Mouse (Mus musculus): ENCODE measurements around the gene Kcnip1. TPM values are rescaled to one million over a fixed set of nuclear protein-coding genes. Genes with fewer than 3 reads are reported as not detected.

Gene Kcnip1
- polyA plus RNA-seq, 1 experiment from 2014 or later: 4.3 TPM

DNA sequence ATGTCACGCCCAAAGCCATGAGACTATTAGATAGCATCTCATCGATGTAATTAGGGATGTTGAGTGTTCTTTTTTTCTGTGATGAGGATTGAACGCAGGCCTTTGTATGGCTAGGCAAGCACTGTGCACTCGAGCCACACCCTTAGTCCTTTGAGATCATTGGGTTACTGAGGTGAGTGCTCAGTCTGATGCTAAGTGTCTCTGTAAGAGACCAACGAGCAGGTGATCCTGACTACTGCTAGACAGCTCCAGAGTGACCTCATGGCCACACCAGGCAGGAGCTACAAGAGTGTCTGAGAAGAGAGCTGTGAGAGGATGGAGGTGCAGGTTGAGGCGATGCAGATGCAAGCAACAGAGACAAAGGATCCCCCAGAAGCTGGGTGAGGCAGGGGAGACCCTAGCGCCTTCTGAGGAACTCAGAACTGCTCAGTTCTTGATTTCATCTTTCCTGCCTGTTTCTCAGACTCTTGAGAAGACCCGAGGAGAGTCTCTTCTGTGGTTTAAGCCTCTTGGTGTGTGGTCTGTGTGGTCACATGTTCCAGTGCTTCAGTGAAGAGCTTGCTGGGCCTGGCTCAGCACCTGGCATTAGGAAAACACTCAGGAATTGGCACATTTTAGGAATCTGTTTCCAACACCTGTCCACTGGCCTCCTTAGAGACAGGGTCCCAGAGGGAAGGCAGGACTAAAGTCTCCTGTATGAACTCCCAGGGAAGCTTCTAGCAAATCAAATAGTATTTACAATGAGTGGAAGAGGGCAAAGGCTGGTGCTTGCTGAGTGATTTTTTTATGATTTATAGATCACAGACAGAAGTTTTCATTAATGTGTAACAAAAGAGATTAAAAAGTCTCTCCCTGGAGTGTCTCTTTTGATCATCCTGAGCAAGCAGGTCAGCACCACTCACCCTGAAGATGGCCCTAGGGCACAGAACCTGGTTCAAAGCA, 41.0 kb downstream of the Kcnip1 start:
- H3K9me3 ChIP-seq: no peaks in the 10 kb centered on the region
- ATAC-seq (ENCODE audit: insufficient number of reproducible peaks, insufficient read depth, low FRiP score, low TSS enrichment, low read depth): no peak
- no peak overlapping the region for H3K9ac ChIP-seq
- WGBS: 78% methylated on average over 8 of the region's 8 CpGs
- no peaks in the 10 kb centered on the region for H3K4me1 ChIP-seq
- H3K27me3 ChIP-seq: no peaks in the 10 kb centered on the region
- no peak overlapping the region for H3K27ac ChIP-seq
- H3K4me3 ChIP-seq: no peak overlapping the region
- H3K36me3 ChIP-seq: no peaks in the 10 kb centered on the region
- H3K4me2 ChIP-seq: no peak overlapping the region

DNA sequence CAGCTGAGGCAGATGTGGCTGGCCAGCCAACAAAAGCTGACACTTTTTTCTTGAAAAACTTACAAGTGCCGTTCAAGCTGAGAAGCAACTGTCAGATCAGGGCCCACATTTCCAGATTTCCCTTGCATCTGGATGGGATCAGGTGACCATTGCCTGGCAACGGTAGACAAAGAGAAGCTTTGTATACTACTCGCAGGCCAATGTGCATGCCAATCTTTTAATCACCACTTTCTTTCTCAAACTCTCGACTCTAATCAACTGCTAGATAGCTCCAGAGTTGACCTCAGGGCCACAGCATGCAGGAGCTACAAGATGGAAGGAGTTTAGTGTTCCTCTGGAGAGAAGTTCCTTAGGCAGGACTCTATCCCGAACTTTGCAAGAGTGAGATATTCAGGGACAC, 41.8 kb downstream of the Kcnip1 start:
- ATAC-seq (ENCODE audit: insufficient number of reproducible peaks, insufficient read depth, low FRiP score, low TSS enrichment, low read depth): no peak
- H3K4me2 ChIP-seq: no peak overlapping the region
- H3K9me3 ChIP-seq: no peaks in the 10 kb centered on the region
- H3K27me3 ChIP-seq: no peaks in the 10 kb centered on the region
- H3K4me1 ChIP-seq: no peaks in the 10 kb centered on the region
- H3K27ac ChIP-seq: no peak overlapping the region
- WGBS: 18% methylated on average over 5 of the region's 5 CpGs
- no peak overlapping the region for H3K9ac ChIP-seq
- no peak overlapping the region for H3K4me3 ChIP-seq
- no peaks in the 10 kb centered on the region for H3K36me3 ChIP-seq

DNA sequence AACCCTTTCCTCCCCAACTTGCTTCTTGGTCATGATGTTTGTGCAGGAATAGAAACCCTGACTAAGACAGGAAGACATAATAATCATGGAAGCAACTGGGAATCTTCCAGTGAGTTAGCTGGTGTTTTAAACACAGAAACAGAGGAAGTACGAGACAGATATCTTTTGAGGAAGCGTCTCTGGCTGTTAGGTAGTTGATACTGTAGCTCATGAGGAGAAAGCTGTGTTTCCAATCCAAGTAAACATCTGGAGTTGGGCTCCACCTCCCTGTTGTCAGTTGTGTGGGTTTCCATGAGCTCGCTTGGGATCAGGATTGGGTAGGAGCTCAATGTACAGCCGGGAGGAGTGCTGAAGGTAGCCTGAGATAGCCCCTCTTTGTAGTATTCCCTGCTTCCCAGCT, 46.5 kb downstream of the Kcnip1 start:
- Histone ChIP-seq H3K4me2 (no peak overlapping the region), H3K27ac (no peak overlapping the region), H3K36me3 (no peaks in the 10 kb centered on the region), H3K9me3 (no peaks in the 10 kb centered on the region), H3K27me3 (no peaks in the 10 kb centered on the region), H3K4me3 (no peak overlapping the region), H3K9ac (no peak overlapping the region), H3K4me1 (no peaks in the 10 kb centered on the region)
- ATAC-seq (ENCODE audit: insufficient number of reproducible peaks, insufficient read depth, low FRiP score, low TSS enrichment, low read depth): no peak
- WGBS: 79% methylated on average over 4 of the region's 4 CpGs

DNA sequence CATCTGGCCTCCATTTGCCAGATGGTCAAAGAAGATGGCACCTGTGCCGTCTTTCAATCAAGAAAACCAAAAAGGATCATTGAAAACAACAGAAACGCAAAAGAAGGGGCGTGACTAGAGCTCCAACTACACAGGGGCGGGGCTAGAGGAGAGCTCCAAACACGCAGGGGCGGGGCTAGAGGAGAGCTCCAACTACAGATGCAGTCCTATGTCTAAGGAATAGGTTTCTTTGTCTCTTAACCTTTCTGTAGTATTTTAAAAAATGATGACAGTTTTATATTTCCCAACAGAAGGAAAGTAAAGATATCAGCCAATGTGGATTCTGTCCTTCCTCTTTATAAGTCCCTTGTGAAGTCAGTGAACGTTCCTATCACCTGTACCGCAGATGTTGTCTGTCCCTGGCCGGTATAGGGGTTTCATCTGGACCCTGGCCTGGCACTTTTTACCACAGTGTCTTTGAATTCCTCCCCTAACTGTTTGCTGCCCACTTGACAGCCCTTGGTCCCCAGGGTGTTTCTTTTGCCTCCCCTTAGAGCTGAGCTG, 48.1 kb downstream of the Kcnip1 start:
- no peak for ATAC-seq (ENCODE audit: insufficient number of reproducible peaks, insufficient read depth, low FRiP score, low TSS enrichment, low read depth)
- no peak overlapping the region for H3K4me3 ChIP-seq
- no peak overlapping the region for H3K9ac ChIP-seq
- H3K9me3 ChIP-seq: no peaks in the 10 kb centered on the region
- no peaks in the 10 kb centered on the region for H3K36me3 ChIP-seq
- 86% methylated on average over 9 of the region's 9 CpGs for WGBS
- no peak overlapping the region for H3K27ac ChIP-seq
- H3K4me2 ChIP-seq: no peak overlapping the region
- H3K4me1 ChIP-seq: no peaks in the 10 kb centered on the region
- H3K27me3 ChIP-seq: no peaks in the 10 kb centered on the region

DNA sequence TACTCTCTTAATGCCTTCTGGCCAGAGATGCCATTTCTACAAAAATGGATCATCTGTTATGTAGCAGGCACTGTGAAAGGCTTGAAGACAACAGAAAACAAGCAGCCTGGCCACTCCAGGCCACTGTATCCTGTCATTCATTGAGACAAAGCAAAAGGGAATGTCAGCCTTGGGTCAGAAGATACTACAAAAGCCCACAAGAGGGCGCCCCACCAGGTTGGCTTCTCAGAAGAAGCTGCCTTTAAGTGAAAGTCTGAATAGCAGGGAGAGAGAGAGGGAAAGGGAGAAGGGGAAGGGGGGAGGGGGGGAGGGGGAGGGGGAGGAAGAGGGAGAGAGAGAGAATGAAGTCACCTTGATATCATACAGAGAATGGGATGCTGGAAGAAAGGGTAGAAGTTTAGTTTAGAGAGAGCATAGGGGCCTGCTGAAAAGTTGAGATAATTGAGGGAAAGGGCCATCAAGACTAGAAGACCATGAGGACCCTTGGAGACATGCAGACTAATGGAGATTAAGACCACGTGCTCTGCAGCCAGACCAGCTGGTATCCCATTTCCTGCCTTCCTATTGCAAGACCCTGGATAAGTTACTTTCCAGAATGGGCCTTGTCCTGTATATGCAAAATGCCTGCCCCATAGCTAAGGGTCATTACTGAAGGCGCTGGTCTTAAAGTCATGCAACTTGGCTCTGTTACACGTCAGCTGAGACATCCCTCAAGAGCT, 48.7 kb downstream of the Kcnip1 start:
- Histone ChIP-seq H3K4me1 (no peaks in the 10 kb centered on the region), H3K4me3 (no peak overlapping the region), H3K9me3 (no peaks in the 10 kb centered on the region), H3K4me2 (no peak overlapping the region), H3K36me3 (no peaks in the 10 kb centered on the region), H3K27me3 (no peaks in the 10 kb centered on the region), H3K27ac (no peak overlapping the region), H3K9ac (no peak overlapping the region)
- WGBS: 64% methylated on average over 4 of the region's 4 CpGs
- no peak for ATAC-seq (ENCODE audit: insufficient number of reproducible peaks, insufficient read depth, low FRiP score, low TSS enrichment, low read depth)

DNA sequence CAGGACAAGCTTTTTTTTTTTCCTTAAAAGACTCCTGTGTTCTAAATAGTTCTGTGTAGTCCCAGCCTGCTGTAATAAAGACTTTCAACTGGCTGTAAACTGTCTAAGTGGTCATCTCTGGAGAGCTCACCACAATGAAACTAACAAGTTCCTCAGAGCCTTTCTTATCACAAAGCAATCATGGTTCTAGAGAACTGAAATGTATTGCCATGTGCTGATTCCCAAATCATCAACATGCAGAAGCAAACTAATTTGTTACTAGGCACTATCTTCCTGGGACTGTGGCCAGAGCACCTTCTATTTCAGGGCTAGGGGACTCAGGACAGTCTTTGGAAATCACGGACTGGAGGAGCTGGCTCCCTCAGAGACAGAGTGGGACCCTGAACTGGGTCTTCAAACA, 49.4 kb downstream of the Kcnip1 start:
- Histone ChIP-seq H3K4me1 (no peaks in the 10 kb centered on the region), H3K4me2 (no peak overlapping the region), H3K27ac (no peak overlapping the region), H3K36me3 (no peaks in the 10 kb centered on the region), H3K9ac (no peak overlapping the region), H3K9me3 (no peaks in the 10 kb centered on the region), H3K27me3 (no peaks in the 10 kb centered on the region), H3K4me3 (no peak overlapping the region)
- 58% methylated on average over 1 of the region's 1 CpGs for WGBS
- ATAC-seq (ENCODE audit: insufficient number of reproducible peaks, insufficient read depth, low FRiP score, low TSS enrichment, low read depth): no peak

DNA sequence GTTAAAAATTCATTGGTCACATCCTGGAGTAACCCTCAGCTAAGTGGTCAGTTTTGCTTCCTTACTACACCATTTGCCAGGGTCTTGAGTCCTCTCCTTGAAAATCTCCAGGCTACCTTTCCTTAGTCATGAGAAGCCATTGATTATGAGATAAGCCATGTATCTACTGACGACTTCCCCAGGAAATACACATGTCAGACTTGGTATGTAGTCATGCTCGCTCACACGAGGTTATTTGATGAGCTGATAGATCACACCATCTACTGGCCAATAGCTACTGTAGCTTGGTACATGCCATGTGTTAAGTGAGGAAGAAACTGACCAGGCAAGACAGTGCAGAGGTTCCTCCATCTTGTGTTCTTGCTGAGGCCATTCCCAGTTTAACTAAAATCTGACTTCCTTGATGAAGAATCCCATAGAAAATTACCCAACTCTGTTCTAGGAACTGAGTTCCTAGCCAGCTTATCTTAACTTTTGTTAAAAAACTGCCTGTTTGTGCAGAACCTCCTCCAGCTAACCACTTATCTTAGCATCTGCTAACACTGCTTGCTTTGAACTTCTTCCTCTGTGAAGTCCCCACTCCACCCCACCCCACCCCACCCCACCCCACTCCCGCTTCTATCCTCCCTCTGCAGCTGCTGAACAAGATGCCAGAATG, 53.4 kb downstream of the Kcnip1 start:
- Histone ChIP-seq H3K4me2 (no peak overlapping the region), H3K9ac (no peak overlapping the region), H3K27me3 (no peaks in the 10 kb centered on the region), H3K27ac (no peak overlapping the region), H3K36me3 (no peaks in the 10 kb centered on the region), H3K9me3 (no peaks in the 10 kb centered on the region), H3K4me3 (no peak overlapping the region), H3K4me1 (no peaks in the 10 kb centered on the region)
- WGBS: 79% methylated on average over 4 of the region's 4 CpGs
- no peak for ATAC-seq (ENCODE audit: insufficient number of reproducible peaks, insufficient read depth, low FRiP score, low TSS enrichment, low read depth)

DNA sequence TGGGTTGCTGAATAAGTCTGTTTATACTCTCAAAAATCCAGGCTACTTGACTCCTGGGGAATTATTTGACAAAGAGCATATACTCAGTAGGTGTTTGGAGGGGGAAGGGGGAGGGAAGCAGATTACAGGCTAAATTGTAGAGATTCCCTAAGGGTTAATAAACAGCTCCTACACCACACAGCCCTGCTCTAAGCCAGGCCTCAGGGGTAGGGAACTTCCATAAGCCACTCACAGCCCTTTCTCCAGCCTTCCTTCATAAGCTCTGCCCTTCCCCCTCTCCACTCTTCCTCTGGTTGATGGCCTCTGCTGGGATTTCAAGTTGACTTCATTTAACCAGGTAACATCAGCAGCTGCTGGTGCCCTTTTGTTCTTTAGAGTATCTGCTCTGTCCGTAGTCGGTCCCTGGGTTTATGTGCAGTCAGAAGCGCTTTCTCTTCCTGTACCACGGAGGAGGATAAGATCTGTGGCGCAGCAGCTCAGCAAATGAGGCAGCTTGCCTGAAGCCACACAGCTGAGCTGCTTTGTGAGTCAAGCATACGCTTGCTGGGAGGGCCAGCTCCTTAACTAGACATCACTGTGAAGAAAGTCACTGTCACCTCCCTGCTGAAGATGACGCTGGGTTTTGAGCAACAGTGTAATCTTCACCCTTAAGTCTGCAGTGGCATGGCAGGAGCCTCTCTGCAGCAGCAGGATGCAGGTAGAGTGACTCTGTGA, 54.2 kb downstream of the Kcnip1 start:
- Histone ChIP-seq H3K27me3 (no peaks in the 10 kb centered on the region), H3K4me3 (no peak overlapping the region), H3K4me1 (no peaks in the 10 kb centered on the region), H3K36me3 (no peaks in the 10 kb centered on the region), H3K9ac (no peak overlapping the region), H3K27ac (no peak overlapping the region), H3K9me3 (no peaks in the 10 kb centered on the region), H3K4me2 (no peak overlapping the region)
- WGBS: 32% methylated on average over 7 of the region's 7 CpGs
- ATAC-seq (ENCODE audit: insufficient number of reproducible peaks, insufficient read depth, low FRiP score, low TSS enrichment, low read depth): no peak

DNA sequence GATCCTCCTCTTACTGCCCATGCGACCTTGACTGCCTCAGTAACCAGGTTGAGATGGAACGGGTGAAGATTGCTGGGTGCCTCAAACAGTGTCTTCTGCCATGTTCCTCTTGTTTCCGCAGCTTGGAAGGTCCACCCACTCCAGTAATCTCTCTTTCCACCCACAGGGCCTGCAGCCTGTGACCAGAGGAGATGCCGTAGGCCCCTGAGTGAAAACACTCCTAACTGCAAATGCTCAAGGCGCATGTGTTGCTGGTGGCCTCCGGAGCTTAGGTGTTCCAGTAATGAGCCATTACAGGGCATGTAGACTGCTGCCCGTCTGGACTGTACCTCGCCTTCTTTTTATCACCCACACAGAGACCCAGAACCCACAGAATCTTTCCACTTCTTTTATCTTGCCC, 55.3 kb downstream of the Kcnip1 start:
- ATAC-seq (ENCODE audit: insufficient number of reproducible peaks, insufficient read depth, low FRiP score, low TSS enrichment, low read depth): no peak
- Histone ChIP-seq H3K4me1 (no peaks in the 10 kb centered on the region), H3K36me3 (no peaks in the 10 kb centered on the region), H3K27me3 (no peaks in the 10 kb centered on the region), H3K9ac (no peak overlapping the region), H3K4me2 (no peak overlapping the region), H3K27ac (no peak overlapping the region), H3K4me3 (no peak overlapping the region), H3K9me3 (no peaks in the 10 kb centered on the region)
- 81% methylated on average over 8 of the region's 8 CpGs for WGBS

DNA sequence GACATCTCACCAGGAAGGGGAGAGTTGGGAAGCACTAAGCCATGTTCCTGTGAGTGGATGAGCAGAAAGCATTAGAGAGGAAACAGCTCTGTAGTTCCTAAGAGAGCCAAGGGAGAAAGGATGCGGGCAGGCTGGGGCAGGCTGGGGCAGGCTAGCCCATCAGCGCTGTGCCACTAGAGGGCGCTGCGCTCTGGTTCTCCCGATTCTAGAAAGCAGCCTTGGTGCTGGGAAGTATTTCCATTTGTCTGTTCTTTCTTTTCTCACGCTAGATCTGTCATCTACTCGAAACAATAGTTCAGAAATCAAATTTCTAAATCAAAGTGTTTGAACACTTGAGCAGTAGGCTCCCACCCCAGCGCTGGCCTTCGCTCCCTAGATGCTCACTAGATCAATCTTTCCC, 58.7 kb downstream of the Kcnip1 start:
- H3K36me3 ChIP-seq: no peaks in the 10 kb centered on the region
- H3K9me3 ChIP-seq: no peaks in the 10 kb centered on the region
- H3K4me1 ChIP-seq: no peaks in the 10 kb centered on the region
- H3K27ac ChIP-seq: no peak overlapping the region
- no peak overlapping the region for H3K4me3 ChIP-seq
- ATAC-seq (ENCODE audit: insufficient number of reproducible peaks, insufficient read depth, low FRiP score, low TSS enrichment, low read depth): no peak
- no peaks in the 10 kb centered on the region for H3K27me3 ChIP-seq
- no peak overlapping the region for H3K9ac ChIP-seq
- 56% methylated on average over 9 of the region's 9 CpGs for WGBS
- no peak overlapping the region for H3K4me2 ChIP-seq
